Mouse (Mus musculus) hindbrain, embryonic 10.5 days (tissue): ENCODE data around the gene Cpne9. TPM values are rescaled to one million over a fixed set of nuclear protein-coding genes. Genes with fewer than 3 reads are reported as not detected.

Experiments used
- DNase-seq: peaks from one replicate; pipeline ENCODE4 v3.0.0-alpha.2; 2017; ENCODE audit warnings: low spot score
- H3K27ac ChIP-seq: fragments of 300-500 bp; sonication (generic); 2 replicates; pipeline ENCODE4 v1.5.1; 2016; ENCODE audit warnings: mild to moderate bottlenecking, moderate library complexity
- H3K27me3 ChIP-seq: fragments of 300-500 bp; sonication (generic); 2 replicates; pipeline ENCODE4 v1.6.1; 2016; ENCODE audit warnings: mild to moderate bottlenecking; ENCODE audit not compliant: poor library complexity, insufficient read depth, severe bottlenecking
- H3K36me3 ChIP-seq: fragments of 300-500 bp; sonication (generic); 2 replicates; pipeline ENCODE4 v1.6.1; 2016; ENCODE audit warnings: mild to moderate bottlenecking, moderate library complexity
- H3K4me1 ChIP-seq: fragments of 300-500 bp; sonication (generic); replicated peaks from 2 replicates; pipeline ENCODE4 v1.6.1; 2016; ENCODE audit warnings: mild to moderate bottlenecking
- H3K4me3 ChIP-seq: fragments of 300-500 bp; sonication (generic); 2 replicates; pipeline ENCODE4 v1.5.1; 2016; ENCODE audit warnings: mild to moderate bottlenecking, moderate library complexity
- H3K9me3 ChIP-seq: fragments of 300-500 bp; sonication (generic); 2 replicates; pipeline ENCODE4 v1.6.1; 2016; ENCODE audit warnings: mild to moderate bottlenecking, moderate library complexity
- WGBS: fragments of 180-500 bp; shearing (Covaris S2); methylation state at CpG from one replicate; pipeline ENCODE4 v1.1.7; 2016; 5-methylcytosine and 5-hydroxymethylcytosine counted together
- polyA plus RNA-seq: library from polyadenylated mRNA; unstranded; fragments of >200 nt; fragmentation: Nextera tagmentation; extraction: Ambion mirVana; gene quantifications from 2 replicates; pipeline ENCODE4 v1.2.1, GENCODE M21; 2016

Cpne9 gene
- polyA plus RNA-seq, 1 experiment from 2014 or later: 0.58 TPM

DNA sequence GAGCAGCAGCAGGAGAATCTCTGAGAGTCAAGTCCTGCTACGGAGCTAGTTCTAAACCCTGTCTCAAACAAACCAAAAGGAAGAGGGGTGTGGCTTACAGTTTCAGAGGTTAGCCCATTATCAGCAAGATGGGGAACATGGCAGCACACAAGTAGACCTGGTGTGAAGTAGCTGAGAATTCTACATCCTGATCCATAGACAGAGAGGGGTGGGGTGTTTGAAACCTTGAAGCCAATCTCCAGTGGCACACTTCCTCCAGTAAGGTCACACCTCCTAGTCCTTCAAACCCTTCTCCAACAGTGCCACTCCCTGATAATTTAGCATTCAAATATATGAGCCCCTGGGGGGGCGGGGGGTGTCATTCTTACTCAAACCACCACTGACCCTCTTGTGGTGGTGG, 13.9 kb downstream of the Cpne9 start:
- Histone ChIP-seq H3K36me3 (no peaks in the 10 kb centered on the region), H3K4me1 (no peaks in the 10 kb centered on the region), H3K27me3 (no peaks in the 10 kb centered on the region), H3K9me3 (no peaks in the 10 kb centered on the region), H3K4me3 (no peak overlapping the region), H3K27ac (no peak overlapping the region)
- no peak for DNase-seq
- WGBS: 78% methylated on average over 2 of the region's 2 CpGs

DNA sequence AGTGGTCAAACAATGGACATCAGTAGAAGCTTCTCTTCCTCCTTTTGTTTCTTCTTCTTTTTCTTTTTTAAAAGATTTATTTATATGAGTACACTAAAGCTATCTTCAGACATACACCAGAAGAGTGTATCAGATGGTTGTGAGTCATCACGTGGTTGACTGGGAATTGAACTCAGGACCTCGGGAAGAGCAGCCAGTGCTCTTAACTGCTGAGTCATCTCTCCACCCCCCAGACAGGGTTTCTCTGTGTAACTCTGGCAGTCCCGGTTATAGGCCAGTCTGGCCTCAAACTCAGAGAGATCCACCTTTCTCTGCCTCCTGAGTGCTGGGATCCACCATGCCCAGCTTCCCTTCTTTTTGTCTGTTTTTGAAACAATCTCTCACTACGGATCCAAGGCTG, 14.5 kb downstream of the Cpne9 start:
- Histone ChIP-seq H3K36me3 (no peaks in the 10 kb centered on the region), H3K4me3 (no peak overlapping the region), H3K27me3 (no peaks in the 10 kb centered on the region), H3K4me1 (no peaks in the 10 kb centered on the region), H3K27ac (no peak overlapping the region), H3K9me3 (no peaks in the 10 kb centered on the region)
- DNase-seq: no peak
- WGBS: 73% methylated on average over 4 of the region's 4 CpGs

DNA sequence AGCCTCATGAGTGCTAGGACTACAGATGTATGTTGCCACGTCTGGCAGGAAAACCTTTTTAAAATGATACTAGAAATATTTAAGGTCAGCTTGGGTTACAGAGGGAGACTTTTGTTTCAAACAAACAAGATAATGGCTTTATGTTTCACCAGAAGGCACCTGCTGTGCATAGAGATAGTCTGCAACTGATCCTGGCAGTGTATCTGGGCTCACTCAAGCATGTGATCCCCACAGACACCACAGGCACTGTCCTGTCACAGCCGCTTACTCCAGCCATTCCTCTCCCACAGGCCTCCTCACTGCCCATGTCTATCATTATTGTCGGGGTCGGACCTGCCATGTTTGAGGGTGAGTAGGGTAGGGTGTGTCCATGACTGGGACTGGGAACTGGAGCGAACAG, 19.2 kb downstream of the Cpne9 start:
- WGBS: 86% methylated on average over 5 of the region's 5 CpGs
- peaks cover 5% of the 10 kb centered on the region for H3K4me1 ChIP-seq
- no peaks in the 10 kb centered on the region for H3K36me3 ChIP-seq
- H3K27ac ChIP-seq: no peak overlapping the region
- no peak overlapping the region for H3K4me3 ChIP-seq
- H3K9me3 ChIP-seq: no peaks in the 10 kb centered on the region
- H3K27me3 ChIP-seq: no peaks in the 10 kb centered on the region
- DNase-seq: no peak

DNA sequence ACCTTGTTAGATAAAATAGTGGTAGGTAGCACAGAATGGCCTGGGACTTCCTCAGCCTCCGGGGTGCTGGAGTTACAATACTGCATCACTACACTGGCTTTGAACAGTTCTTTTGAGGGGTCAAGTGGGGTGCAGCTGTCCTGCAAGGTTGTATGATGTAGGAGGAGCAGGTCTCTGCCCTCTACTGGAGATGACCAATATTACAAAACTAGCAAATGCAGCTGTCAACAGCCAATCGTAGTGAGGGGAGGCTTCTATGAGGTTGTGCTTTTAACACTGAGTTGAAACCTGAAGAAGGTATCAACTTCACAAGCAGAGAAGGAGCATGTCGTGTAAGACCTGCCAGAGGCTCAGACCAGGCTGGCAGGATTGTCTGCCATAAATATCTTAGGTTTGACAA, 20.2 kb downstream of the Cpne9 start:
- peak; percentile 13 for DNase-seq
- WGBS: 34% methylated on average over 3 of the region's 3 CpGs

DNA sequence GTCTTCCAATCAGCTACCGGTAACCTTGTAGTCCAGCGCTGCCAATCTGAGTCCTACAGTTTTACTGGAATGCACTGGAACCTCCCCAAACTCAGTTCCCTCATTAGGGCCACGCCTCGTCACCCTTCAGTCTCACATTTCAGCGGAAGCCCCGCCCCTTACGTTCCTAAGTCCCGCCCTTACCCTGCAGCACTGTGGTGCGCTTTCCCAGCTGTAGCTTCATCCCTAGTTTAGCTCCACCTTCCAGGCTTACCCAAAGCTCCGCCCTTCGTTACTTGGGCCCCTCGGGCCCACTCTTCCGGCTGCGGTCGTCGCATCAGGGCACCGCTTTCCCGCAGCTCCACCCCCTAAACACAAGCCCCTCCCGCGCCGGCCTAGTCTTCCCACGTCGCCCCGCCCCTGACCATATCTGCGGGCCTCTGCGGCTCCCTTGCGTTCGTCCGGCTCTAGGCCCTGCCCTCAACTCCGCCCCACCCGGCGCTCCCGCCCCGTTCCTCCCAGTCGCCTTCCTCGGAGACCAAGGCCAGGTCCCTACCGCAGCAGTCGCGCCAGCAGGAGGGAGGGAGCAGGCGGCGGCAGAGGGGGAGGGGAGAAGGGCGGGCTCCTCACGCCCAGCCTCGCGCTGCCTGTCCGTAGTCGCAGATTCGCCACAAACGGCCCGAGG, 24.3 kb downstream of the Cpne9 start:
- under 1% methylated on average over 50 of the region's 50 CpGs for WGBS
- Histone ChIP-seq H3K27me3 (no peaks in the 10 kb centered on the region), H3K4me1 (peaks cover 34% of the 10 kb centered on the region), H3K27ac (peak overlapping the region; percentile 100), H3K36me3 (peaks cover 21% of the 10 kb centered on the region), H3K9me3 (no peaks in the 10 kb centered on the region), H3K4me3 (peak overlapping the region; percentile 98)
- DNase-seq: peak; percentile 100

More for the DNA sequence above, 20.2 kb downstream of the Cpne9 start:
- H3K27me3 ChIP-seq: no peaks in the 10 kb centered on the region
- H3K27ac ChIP-seq: no peak overlapping the region
- H3K4me1 ChIP-seq: peaks cover 7% of the 10 kb centered on the region
- H3K4me3 ChIP-seq: no peak overlapping the region
- H3K9me3 ChIP-seq: no peaks in the 10 kb centered on the region
- no peaks in the 10 kb centered on the region for H3K36me3 ChIP-seq

DNA sequence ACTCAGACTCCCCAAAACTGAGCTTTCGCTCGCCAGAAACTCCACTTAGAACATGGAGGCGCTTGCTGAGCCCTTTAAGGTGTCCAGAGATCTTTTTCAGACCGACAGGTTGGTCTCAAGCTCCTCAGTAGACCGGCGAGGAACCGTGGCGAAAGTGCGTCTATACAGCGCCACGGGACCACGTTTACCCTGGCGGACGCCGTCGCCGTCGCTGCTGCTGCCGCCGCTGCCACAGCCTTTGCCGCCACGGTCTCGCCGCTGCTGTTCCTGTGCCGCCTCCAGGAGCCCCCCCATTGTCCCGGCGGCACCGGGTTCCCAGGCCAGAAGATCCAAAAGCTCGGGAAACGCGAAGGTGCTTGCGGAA, 24.9 kb downstream of the Cpne9 start, which contains the start of gene Brpf1:
Gene Brpf1, plus strand, starts transcription at position 152 of the 364 bp plus-strand sequence.
- WGBS: under 1% methylated on average over 32 of the region's 32 CpGs
- Histone ChIP-seq H3K27me3 (no peaks in the 10 kb centered on the region), H3K27ac (peak within 1 kb of the TSS; percentile 100), H3K9me3 (no peaks in the 10 kb centered on the region), H3K36me3 (peaks cover 26% of the 10 kb centered on the region), H3K4me3 (peak within 1 kb of the TSS; percentile 98), H3K4me1 (peaks cover 34% of the 10 kb centered on the region)
- DNase-seq: no peak

DNA sequence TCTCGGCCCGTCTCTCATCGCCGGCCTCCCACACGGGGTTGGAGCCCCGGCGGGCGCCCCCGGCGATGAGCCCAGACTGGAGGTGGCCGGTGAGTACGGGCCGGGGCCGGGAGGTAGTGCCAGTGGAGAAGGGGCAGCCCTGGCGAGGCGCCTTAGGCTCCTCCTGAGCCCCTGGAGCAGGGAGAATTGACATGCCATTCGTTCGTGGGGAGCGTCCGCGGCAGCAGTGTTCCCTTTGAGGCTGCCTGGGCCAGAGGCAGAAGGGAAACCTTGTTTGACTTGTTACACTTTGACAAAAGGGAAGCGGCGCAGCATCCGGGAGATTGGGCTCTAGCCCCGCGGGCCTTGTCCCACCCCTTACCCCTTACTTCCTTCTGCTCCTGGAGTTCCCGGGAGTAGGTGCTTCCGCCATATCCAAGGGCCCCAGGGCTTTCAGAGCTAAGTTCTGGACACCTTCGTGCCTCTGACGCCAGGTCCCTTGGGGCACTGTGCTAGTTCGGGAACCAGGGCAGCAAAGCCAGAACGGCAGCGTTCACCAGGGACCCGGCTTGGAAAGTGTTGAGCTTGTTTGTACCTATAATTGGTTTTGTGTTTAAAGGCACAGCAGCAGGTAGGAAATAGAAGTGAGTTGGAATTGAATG, 25.5 kb downstream of the Cpne9 start:
- no peak for DNase-seq
- WGBS: 1% methylated on average over 34 of the region's 34 CpGs

DNA sequence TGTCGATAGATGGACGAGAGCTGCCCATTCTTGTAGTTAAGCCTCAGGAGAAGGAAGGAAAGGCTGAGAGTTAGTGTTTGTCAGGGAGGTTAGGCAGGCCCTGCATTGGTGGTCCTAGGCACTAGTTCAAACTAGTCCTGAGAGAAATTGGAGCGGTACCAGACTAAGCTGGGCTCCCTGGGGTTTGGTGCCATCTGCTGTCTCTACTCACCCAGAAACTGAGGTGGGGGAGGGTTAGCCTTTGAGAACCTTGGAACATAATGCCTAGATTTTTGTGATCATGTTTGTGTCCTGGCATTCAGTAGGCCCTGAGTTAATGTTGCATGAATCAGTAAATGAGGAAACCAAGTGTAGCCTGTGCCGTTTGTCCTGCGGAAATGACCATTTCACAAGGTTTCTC, 26.0 kb downstream of the Cpne9 start:
- H3K4me3 ChIP-seq: peak overlapping the region; percentile 98
- H3K36me3 ChIP-seq: peaks cover 38% of the 10 kb centered on the region
- WGBS: 40% methylated on average over 5 of the region's 5 CpGs
- no peaks in the 10 kb centered on the region for H3K9me3 ChIP-seq
- no peak for DNase-seq
- no peaks in the 10 kb centered on the region for H3K27me3 ChIP-seq
- H3K27ac ChIP-seq: peak overlapping the region; percentile 100
- H3K4me1 ChIP-seq: peaks cover 34% of the 10 kb centered on the region

More for the DNA sequence above, 25.5 kb downstream of the Cpne9 start:
- Histone ChIP-seq H3K4me3 (peak overlapping the region; percentile 98), H3K27ac (peak overlapping the region; percentile 100), H3K4me1 (peaks cover 34% of the 10 kb centered on the region), H3K27me3 (no peaks in the 10 kb centered on the region), H3K9me3 (no peaks in the 10 kb centered on the region), H3K36me3 (peaks cover 32% of the 10 kb centered on the region)

DNA sequence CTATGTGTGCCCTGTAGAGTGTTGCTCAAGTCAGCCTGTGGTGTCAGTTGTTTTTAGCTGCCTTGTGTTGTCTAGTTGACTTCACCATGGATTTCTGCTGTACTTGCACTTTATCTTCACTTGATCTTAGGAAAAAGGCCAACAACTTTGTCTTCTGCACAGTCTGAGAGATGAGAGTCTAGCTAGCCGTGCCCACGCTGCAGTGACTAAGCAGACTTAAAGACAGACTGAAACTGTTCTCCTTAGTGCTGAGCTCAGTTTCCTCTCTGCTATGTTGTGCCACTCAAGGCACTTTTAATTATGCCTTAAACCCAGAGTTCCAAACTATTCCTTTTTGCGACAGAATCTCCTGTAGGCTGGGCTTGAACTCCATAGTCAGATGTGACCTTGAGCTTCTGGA, 33.9 kb downstream of the Cpne9 start:
- no peaks in the 10 kb centered on the region for H3K27me3 ChIP-seq
- no peaks in the 10 kb centered on the region for H3K4me1 ChIP-seq
- H3K9me3 ChIP-seq: no peaks in the 10 kb centered on the region
- WGBS: 97% methylated on average over 3 of the region's 3 CpGs
- peaks cover 96% of the 10 kb centered on the region for H3K36me3 ChIP-seq
- H3K4me3 ChIP-seq: no peak overlapping the region
- H3K27ac ChIP-seq: no peak overlapping the region
- no peak for DNase-seq

DNA sequence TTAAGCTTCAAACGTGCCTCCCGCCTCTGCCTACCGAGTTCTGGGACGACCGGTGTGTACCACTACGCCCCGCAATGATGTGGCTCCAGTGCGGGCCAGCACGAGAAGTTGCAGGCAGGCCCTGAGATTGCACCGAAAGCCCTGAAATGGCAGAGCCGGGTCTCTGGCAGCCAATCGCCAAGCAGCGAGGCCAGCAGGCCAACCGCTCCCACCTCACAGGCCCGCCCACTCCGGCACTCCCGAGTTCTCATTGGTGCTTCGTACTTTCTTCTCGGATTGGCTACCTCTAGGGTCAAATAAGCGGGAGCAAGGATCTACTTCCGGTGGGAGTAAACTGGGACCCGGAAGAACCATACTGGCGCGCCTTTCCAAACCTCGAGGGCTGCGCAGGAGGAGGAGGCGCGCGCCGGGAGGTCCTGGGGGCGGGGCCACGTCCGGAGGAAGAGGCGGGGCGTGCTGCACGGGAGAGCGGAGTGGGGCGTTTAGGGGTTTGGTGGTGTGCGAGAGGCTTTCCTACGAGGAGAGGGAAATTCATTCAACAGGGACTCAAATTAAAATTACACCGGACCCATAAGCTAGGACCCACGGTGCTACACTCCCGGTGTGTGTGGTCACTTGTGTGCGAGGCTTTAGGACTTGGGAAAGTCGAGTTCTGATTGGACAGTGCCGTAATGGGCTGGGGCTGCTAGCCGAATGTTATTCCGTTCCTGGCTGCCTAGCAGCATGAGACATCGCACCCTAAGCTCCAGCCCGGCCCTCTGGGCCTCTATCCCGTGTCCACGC, 44.6 kb downstream of the Cpne9 start, which contains the start of gene Ogg1:
Gene Ogg1, plus strand, starts transcription at position 440 of the 783 bp plus-strand sequence.
- H3K9me3 ChIP-seq: no peaks in the 10 kb centered on the region
- H3K4me3 ChIP-seq: peak within 1 kb of the TSS; percentile 74
- H3K4me1 ChIP-seq: peaks cover 21% of the 10 kb centered on the region
- WGBS: under 1% methylated on average over 52 of the region's 52 CpGs
- peak; percentile 97 for DNase-seq
- H3K27me3 ChIP-seq: no peaks in the 10 kb centered on the region
- peak within 1 kb of the TSS; percentile 86 for H3K27ac ChIP-seq
- H3K36me3 ChIP-seq: peaks cover 68% of the 10 kb centered on the region

DNA sequence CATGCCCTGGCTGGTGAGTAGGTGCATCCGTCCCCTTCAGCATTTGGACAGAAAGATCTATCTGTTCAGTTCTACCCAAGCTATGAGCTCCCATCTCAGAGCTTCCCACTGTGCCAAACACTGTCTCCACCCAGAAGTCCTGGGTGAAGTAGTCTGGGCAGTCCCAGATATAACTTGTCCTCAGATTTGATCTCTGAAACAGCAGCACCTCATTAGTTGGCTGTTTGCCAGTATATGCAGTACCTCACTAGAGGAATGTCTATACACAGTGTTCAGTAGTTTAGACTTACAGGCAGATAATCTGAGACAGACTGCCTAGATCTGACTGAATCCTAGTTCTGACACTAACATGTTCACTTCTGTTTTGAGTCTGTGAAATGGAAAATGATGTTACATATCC, 47.3 kb downstream of the Cpne9 start:
- peaks cover 21% of the 10 kb centered on the region for H3K4me1 ChIP-seq
- DNase-seq: no peak
- H3K36me3 ChIP-seq: peaks cover 66% of the 10 kb centered on the region
- no peaks in the 10 kb centered on the region for H3K9me3 ChIP-seq
- H3K27me3 ChIP-seq: no peaks in the 10 kb centered on the region
- H3K27ac ChIP-seq: no peak overlapping the region
- WGBS: 91% methylated on average over 1 of the region's 1 CpGs
- H3K4me3 ChIP-seq: no peak overlapping the region

DNA sequence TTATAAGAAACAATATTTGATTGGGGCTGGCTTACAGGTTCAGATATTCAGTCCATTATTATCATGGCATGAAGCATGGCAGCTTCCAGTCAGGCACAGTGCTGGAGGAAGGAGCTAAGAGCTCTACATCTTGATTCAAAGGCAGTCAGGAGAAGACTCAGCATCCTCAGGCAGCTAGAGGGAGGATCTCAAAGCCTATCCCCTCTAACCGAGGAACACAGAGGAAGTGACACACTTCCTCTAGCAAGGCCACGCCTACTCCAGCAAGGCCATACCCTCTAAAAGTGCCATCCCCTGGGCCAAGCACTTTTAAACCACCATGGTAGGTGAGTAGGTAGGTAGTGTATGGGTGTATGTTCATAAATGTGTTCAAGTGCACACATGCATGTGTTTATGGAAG, 48.4 kb downstream of the Cpne9 start:
- no peaks in the 10 kb centered on the region for H3K9me3 ChIP-seq
- H3K27ac ChIP-seq: no peak overlapping the region
- no peak for DNase-seq
- no peak overlapping the region for H3K4me3 ChIP-seq
- 67% methylated on average over 2 of the region's 2 CpGs for WGBS
- H3K4me1 ChIP-seq: peaks cover 19% of the 10 kb centered on the region
- H3K27me3 ChIP-seq: no peaks in the 10 kb centered on the region
- H3K36me3 ChIP-seq: peaks cover 65% of the 10 kb centered on the region

DNA sequence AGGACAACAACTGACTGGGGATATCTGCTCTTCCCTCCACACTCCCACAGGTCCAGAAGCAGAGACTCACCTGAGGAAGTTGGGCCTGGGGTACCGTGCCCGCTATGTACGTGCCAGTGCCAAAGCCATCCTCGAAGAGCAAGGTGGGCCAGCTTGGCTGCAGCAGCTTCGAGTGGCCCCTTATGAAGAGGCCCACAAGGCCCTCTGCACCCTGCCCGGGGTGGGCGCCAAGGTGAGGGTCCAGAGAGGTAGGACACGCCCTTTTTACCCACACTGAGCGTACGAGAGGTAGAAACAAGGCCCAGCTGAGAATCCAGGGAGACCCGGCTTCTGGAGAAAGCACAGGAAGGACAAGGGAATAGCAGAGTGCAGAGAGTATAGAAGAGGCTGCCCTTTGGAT, 49.6 kb downstream of the Cpne9 start:
- peaks cover 73% of the 10 kb centered on the region for H3K36me3 ChIP-seq

More for the DNA sequence above, 49.6 kb downstream of the Cpne9 start:
- H3K27ac ChIP-seq: no peak overlapping the region
- H3K4me3 ChIP-seq: no peak overlapping the region
- WGBS: 91% methylated on average over 11 of the region's 11 CpGs
- peaks cover 9% of the 10 kb centered on the region for H3K4me1 ChIP-seq
- DNase-seq: no peak
- H3K27me3 ChIP-seq: no peaks in the 10 kb centered on the region
- H3K9me3 ChIP-seq: no peaks in the 10 kb centered on the region
